Comparison of ENCODE assay signal across 28 mouse cellular contexts in the genomic region with DNA sequence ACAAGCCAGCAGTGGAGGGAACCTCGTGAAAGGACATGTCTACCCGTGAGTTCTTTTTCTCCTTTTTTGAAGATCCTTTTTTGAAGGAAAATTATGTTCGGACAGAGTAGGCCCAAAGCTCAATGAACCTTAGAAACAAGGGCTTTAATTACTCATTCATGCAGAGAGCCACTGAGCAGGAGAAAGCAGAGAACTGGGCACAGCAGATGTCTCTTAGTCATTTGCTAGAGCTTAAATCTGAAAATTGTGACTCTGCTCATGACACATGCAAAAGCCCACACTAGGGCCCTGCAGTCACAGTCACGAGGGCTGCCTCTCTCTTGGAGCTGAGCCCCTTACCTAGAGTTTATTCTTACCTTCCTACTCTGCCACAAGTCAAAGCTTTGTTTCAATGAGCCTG. TPM values are rescaled to one million over a fixed set of nuclear protein-coding genes. Genes with fewer than 3 reads are reported as not detected.
DNase-seq lines count a peak whose midpoint lies in the region; TF ChIP-seq lines count a peak whose summit lies in the region.
"Had no signal": no experiment of that assay in that cellular context is flagged by ENCODE, and none has a peak within 500 bp of the region (broad histone marks: within the 10 kb centered on the region; RNA-seq: fewer than 3 reads in every experiment).

No protein-coding gene starts in this region.

- peaks cover 69% of the 10 kb centered on the region for H3K4me1 ChIP-seq in bone marrow macrophage, adult 2 months (ENCODE audit: control insufficient read depth, insufficient read depth, low read length)
- H3K4me1 ChIP-seq: embryonic facial prominence, embryonic 12.5 days; forebrain, embryonic 15.5 days had no signal

- DNase-seq in Muller cell, postnatal 12 days (ENCODE audit: inconsistent ontology term) = peak; percentile 74
- DNase-seq in left cerebral cortex, adult 9 months (ENCODE audit: low spot score in 2 of 2) = no peak
- no peak for DNase-seq in heart, adult 18-20 months
- DNase-seq: adrenal gland, adult 8-10 months; adrenal gland, postnatal 14 days; adrenal gland, postnatal 36 days; cerebellum, adult 11-12 months; cerebellum, adult 2 months; cerebellum, adult 9-10 months; cerebellum, postnatal 10 days; cerebellum, postnatal 25 days; forebrain, postnatal 0 days had no signal

- no peak for TF ChIP-seq POLR2A in bone marrow macrophage, adult 2 months (IDR thresholded peaks at IDR 0.05; ENCODE audit: borderline replicate concordance, low read depth, low read length)

- peak overlapping the region; percentile 99 for H3K27ac ChIP-seq in bone marrow macrophage, adult 2 months (ENCODE audit: insufficient read depth, low read depth, low read length)
- H3K27ac ChIP-seq in macrophage = peak overlapping the region; percentile 99
- H3K27ac ChIP-seq: embryonic facial prominence, embryonic 10.5 days; embryonic facial prominence, embryonic 12.5 days; forebrain, embryonic 13.5 days; forebrain, embryonic 15.5 days had no signal

- H3K36me3 ChIP-seq in macrophage (ENCODE audit: inconsistent target) = no peaks in the 10 kb centered on the region
- H3K36me3 ChIP-seq: embryonic facial prominence, embryonic 10.5 days; embryonic facial prominence, embryonic 12.5 days; forebrain, embryonic 15.5 days had no signal

- TF ChIP-seq CTCF in bone marrow macrophage, adult 2 months (IDR thresholded peaks at IDR 0.05; ENCODE audit: low read depth, low read length) = no peak

- 61% methylated on average over 3 of the region's 4 CpGs for WGBS in macrophage (ENCODE audit: missing documents)

- peaks cover 60% of the 10 kb centered on the region for H3K79me2 ChIP-seq in macrophage (ENCODE audit: inconsistent target)

- H3K4me3 ChIP-seq in bone marrow macrophage, adult 2 months (ENCODE audit: insufficient read depth, low read length) = no peak overlapping the region
- no peak overlapping the region for H3K4me3 ChIP-seq in macrophage (ENCODE audit: inconsistent target)
- H3K4me3 ChIP-seq: embryonic facial prominence, embryonic 10.5 days; embryonic facial prominence, embryonic 12.5 days; forebrain, embryonic 13.5 days; forebrain, embryonic 15.5 days had no signal

RNA-seq across cellular contexts. Expression of gene Gpnmb, which starts 3.6 kb away (rescaled TPM):
- 3,378 and 3,910 TPM in 2 replicates for polyA plus RNA-seq in bone marrow macrophage, adult 2 months (2012; ENCODE audit: insufficient read depth, insufficient read length, missing spikeins)
- total RNA-seq in macrophage (2018; cell fraction: chromatin; rRNA removed) = 1,000 to 10,000 TPM; 1,267 to 6,629 (median 3,617) TPM
- over 10,000 TPM in 5 of 26 experiments, 1,000 to 10,000 TPM in 21; 4,123 to 12,103 (median 7,089) TPM for total RNA-seq in macrophage (2018; cell fraction: cytosol; rRNA removed)
- over 10,000 TPM in 11 of 26 experiments, 1,000 to 10,000 TPM in 15; 3,188 to 14,258 (median 7,841) TPM for total RNA-seq in macrophage (2018; cell fraction: nucleus; rRNA removed)
- polyA plus RNA-seq in macrophage (2018) = 10,016 to 46,211 TPM (median 10,775 TPM) in 3 replicates
- 1 to 10 TPM in 1 of 2 experiments, under 1 TPM in 1; 0.89 to 1.7 TPM for total RNA-seq in heart, adult 18-20 months (2021)
- total RNA-seq: MEL had no signal

RNA-seq across cellular contexts. Expression of gene Malsu1, which starts 40.8 kb away (rescaled TPM):
- polyA plus RNA-seq in bone marrow macrophage, adult 2 months (2012; ENCODE audit: insufficient read depth, insufficient read length, missing spikeins) = 27.5 and 33.2 TPM in 2 replicates
- total RNA-seq in macrophage (2018; cell fraction: chromatin; rRNA removed) = 100 to 1,000 TPM in 18 of 26 experiments, 10 to 100 TPM in 8; 57.4 to 282 (median 136) TPM
- 10 to 100 TPM in 6 of 26 experiments, 1 to 10 TPM in 20; 3.7 to 18.0 (median 7.4) TPM for total RNA-seq in macrophage (2018; cell fraction: cytosol; rRNA removed)
- 100 to 1,000 TPM in 6 of 26 experiments, 10 to 100 TPM in 20; 28.0 to 161 (median 73.3) TPM for total RNA-seq in macrophage (2018; cell fraction: nucleus; rRNA removed)
- polyA plus RNA-seq in macrophage (2018) = 5.1 to 8.2 TPM (median 5.4 TPM) in 3 replicates
- total RNA-seq in heart, adult 18-20 months (2021) = 10 to 100 TPM; 40.5 to 45.0 TPM

RNA-seq across cellular contexts. Expression of gene Svs1, which starts 46.1 kb away (rescaled TPM):
- polyA plus RNA-seq in bone marrow macrophage, adult 2 months (2012; ENCODE audit: insufficient read depth, insufficient read length, missing spikeins) = not detected in 2 replicates
- total RNA-seq in macrophage (2018; cell fraction: chromatin; rRNA removed) = not detected
- total RNA-seq in macrophage (2018; cell fraction: cytosol; rRNA removed) = not detected
- not detected for total RNA-seq in macrophage (2018; cell fraction: nucleus; rRNA removed)
- not detected in 3 replicates for polyA plus RNA-seq in macrophage (2018)
- not detected for total RNA-seq in heart, adult 18-20 months (2021)
- total RNA-seq: adrenal gland, adult 18-20 months; adrenal gland, postnatal 14 days; adrenal gland, postnatal 36 days; ES-E14; forebrain, postnatal 0 days; MEL had no signal
- polyA plus RNA-seq: activated CD4-positive, CD25-positive, alpha-beta regulatory T cell, adult 4 months; C2C12; cerebellum, adult 2 months; cortical plate, adult 2 months; embryonic facial prominence, embryonic 10.5 days; embryonic facial prominence, embryonic 12.5 days; embryonic facial prominence, embryonic 14.5 days; forebrain, embryonic 11.5 days; forebrain, embryonic 13.5 days; forebrain, embryonic 15.5 days; forebrain, postnatal 0 days; frontal cortex, adult 2 months; Patski had no signal

RNA-seq across cellular contexts. Expression of gene Doxl2, which starts 58.0 kb away (rescaled TPM):
- polyA plus RNA-seq in bone marrow macrophage, adult 2 months (2012; ENCODE audit: insufficient read depth, insufficient read length, missing spikeins) = not detected in 2 replicates
- total RNA-seq in macrophage (2018; cell fraction: chromatin; rRNA removed) = not detected
- total RNA-seq in macrophage (2018; cell fraction: cytosol; rRNA removed) = not detected
- not detected for total RNA-seq in macrophage (2018; cell fraction: nucleus; rRNA removed)
- polyA plus RNA-seq in macrophage (2018) = not detected in 3 replicates
- total RNA-seq in heart, adult 18-20 months (2021) = not detected
- total RNA-seq: adrenal gland, adult 18-20 months; adrenal gland, postnatal 14 days; adrenal gland, postnatal 36 days; forebrain, postnatal 0 days; MEL had no signal
- polyA plus RNA-seq: C2C12; cerebellum, adult 2 months; cortical plate, adult 2 months; embryonic facial prominence, embryonic 10.5 days; embryonic facial prominence, embryonic 12.5 days; embryonic facial prominence, embryonic 14.5 days; forebrain, embryonic 11.5 days; forebrain, embryonic 13.5 days; forebrain, embryonic 15.5 days; forebrain, postnatal 0 days; frontal cortex, adult 2 months; Patski had no signal
